Mouse (Mus musculus) mature B cell (primary cell): Measurements from ENCODE around the gene Diras2.

Source experiments
- in situ Hi-C: fragments of 300-500 bp; cut with MboI; formaldehyde crosslinking; loops from 2 replicates; pipeline ENCODE4 v1.14.3; 2019

Diras2 gene

GRCm38 (mm10) chr13:52552822-52553477, 21.9 kb upstream of the Diras2 start:
- in situ Hi-C loops, result no loop called here

- in situ Hi-C loops, result no loop called here
These were observed 20.2 kb upstream of the Diras2 start for GRCm38 (mm10) chr13:52551275-52551674.

GRCm38 (mm10) chr13:52550690-52551193, 19.7 kb upstream of the Diras2 start:
- in situ Hi-C loops, result no loop called here

GRCm38 (mm10) chr13:52546288-52546687, 15.2 kb upstream of the Diras2 start:
- in situ Hi-C loops, result no loop called here

DNA sequence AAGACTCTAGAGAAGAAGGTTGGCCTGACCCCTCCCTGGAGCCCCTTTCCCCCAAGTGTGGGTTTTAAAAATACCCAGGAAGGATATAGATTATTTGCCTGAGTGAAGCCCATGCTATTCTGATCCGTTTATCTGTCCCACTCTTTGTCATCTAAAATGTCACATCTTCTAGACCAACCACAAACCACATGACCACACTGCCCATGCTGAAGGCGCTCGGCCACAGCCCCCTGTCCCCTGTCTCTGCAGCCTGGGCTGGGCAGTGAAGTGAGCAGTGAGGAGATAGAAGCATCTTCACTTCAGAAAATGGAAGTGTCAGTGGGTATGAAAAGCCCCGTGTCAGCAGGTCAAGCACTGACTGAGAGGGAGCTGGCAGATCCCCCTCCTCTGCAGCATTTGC, 11.6 kb upstream of the Diras2 start:
- in situ Hi-C loops, result no loop called here

DNA sequence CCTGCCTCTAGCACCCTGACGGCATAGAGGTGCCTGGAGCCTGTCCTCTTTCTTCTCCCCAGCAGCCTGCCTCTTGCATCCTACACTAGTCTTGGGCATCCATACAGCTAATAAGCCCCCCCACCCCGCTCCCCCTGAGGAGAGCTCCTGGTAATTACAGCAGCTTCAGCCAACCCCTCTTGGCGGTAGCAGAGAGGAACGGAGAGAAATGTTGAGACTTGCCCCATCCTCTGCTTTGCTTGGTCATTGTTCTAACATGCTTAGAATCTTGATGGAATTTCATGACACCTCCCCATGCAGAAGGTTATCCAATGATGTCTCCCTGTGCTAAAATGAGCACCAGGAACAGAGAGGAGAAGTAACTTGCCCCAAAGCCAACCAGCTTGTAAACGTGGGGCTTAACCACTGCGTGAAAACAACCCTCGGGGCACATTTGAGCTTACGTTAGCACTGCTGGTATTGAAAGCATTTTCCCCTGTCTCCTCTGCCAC, 11.0 kb upstream of the Diras2 start:
- in situ Hi-C loops, result no loop called here

GRCm38 (mm10) chr13:52541385-52542035, 10.4 kb upstream of the Diras2 start:
- in situ Hi-C loops, result no loop called here

DNA sequence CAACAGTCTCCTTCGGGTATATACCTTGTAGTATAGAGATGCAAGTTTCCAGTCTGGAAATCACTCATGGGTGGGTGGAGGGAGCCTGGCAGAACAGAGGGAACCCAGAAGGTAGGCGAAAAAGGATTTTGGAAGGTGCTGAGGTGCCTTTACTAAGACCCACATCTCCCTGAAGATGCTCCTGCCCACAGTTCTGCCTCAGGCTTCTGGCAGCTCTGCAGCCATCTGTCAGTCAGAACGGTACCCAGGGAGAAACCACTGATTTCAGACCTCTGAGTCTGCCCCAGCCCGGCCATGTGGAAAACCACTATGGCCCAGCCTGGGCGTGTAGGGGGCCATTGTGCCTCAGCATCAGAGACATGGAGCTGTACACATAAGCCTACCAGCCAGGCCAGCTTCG, 8.4 kb upstream of the Diras2 start:
- in situ Hi-C loops, result loop anchor here (10.0 kb wide), 1 partner anchor 265 kb away; no protein-coding TSS in a partner anchor

- in situ Hi-C loops, result loop anchor here (10.0 kb wide), 1 partner anchor 264 kb away; no protein-coding TSS in a partner anchor
These were observed 7.6 kb upstream of the Diras2 start for GRCm38 (mm10) chr13:52538588-52539116.

GRCm38 (mm10) chr13:52537754-52538587, 6.9 kb upstream of the Diras2 start:
- in situ Hi-C loops, result loop anchor here (10.0 kb wide), 1 partner anchor 263 kb away; no protein-coding TSS in a partner anchor

GRCm38 (mm10) chr13:52535542-52535941, 4.5 kb upstream of the Diras2 start:
- in situ Hi-C loops, result loop anchor here (10.0 kb wide), 1 partner anchor 261 kb away; no protein-coding TSS in a partner anchor

DNA sequence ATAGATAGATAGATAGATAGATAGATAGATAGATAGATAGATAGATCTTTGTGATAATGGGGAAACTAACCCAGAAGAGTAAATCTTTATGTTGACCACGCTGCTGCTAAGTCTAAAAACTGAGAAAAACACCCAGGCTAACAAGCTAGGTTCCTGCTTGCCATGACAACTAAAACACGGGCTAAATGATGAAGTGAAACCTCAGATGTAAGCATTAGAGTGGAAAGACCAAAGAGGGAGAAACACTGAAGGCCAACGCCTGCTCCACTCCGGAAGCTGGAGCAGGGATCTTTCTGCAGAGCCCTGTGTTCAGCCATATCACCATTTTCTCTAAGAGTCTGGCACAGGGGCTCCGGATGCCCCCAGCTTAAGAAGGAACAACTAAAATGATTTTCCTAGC, 2.6 kb upstream of the Diras2 start:
- in situ Hi-C loops, result loop anchor here (10.0 kb wide), 1 partner anchor 259 kb away; no protein-coding TSS in a partner anchor

GRCm38 (mm10) chr13:52530008-52530945, 802 bp downstream of the Diras2 start:
- in situ Hi-C loops, result loop anchor here (10.0 kb wide), 1 partner anchor 255 kb away; no protein-coding TSS in a partner anchor

DNA sequence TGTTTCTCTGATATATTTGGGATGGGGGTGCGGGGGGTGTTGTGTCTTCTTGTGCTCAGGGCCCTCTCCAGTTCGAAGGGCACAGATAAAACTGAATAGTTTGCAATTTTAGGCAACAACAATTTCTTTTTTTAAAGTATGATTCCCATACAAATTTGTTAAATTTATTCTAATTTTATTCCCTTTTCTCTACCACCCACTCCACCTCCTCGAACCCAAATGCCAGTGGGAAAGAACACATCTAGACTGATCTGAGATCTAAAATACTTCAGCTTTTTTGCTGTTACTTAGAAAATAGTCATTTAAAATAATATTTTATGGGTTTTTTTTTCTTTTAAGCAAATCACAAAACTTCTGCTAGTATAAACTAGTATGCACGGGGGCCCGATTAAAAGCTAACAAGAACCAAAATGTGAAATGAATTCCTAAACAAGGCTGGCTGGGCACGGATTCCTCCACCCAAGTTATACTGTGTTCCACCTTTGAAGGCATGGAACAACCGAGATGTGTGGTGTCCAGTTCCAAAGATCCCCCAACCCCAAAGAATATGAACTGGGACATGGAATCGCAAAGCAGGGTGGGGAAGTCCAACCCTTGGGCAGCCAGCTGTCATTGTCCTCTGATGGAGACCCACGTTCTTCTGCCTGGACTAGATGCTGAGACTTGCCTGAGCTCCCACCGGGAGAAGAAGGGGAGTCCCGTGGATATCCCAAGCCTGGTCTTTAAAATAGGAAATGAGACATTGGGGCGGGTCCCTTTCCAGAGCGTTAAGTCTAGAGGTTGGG, 1.7 kb downstream of the Diras2 start:
- in situ Hi-C loops, result no loop called here

GRCm38 (mm10) chr13:52528786-52529185, 2.3 kb downstream of the Diras2 start:
- in situ Hi-C loops, result no loop called here

DNA sequence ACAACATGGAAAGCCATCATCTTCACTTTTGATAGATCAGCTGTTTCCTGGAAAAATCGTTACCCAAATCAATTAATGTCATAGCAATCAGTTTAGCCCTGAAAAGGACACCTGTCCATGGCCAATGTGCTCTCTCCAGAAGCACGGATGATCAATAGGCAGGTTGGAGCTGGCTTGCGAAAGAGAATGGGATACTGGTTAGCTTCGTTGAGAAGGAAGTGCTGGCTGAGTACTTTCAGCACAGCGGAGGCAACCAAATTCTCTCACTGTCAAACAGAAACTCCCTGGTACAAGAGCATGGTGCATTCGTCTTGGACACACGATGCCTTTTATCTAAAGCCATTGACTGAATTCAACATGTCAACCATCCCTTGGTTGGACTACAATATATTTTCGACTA, 2.8 kb downstream of the Diras2 start:
- in situ Hi-C loops, result no loop called here

- in situ Hi-C loops, result no loop called here
These were observed 4.6 kb downstream of the Diras2 start for GRCm38 (mm10) chr13:52526249-52527035.

- in situ Hi-C loops, result no loop called here
These were observed 6.8 kb downstream of the Diras2 start for GRCm38 (mm10) chr13:52524313-52524712.

- in situ Hi-C loops, result no loop called here
These were observed 9.9 kb downstream of the Diras2 start for GRCm38 (mm10) chr13:52521176-52521575.
